Mouse (Mus musculus) kidney, adult 2 months (tissue): Measurements from ENCODE around the gene Sf3b1. TPM values are rescaled to one million over a fixed set of nuclear protein-coding genes. Genes with fewer than 3 reads are reported as not detected.
A peak's percentile ranks its signal among the peaks of the same experiment; 100 is the strongest.

ENCODE experiments used
- DNase-seq: peaks from one replicate; pipeline ENCODE4 v3.0.0; 2021
- H3K27ac ChIP-seq: fragments of 200-500 bp; 2 replicates; pipeline ENCODE4 v1.5.1; 2012; ENCODE audit warnings: low read depth, low read length, control low read depth, inconsistent platforms; ENCODE audit not compliant: insufficient read depth
- H3K27me3 ChIP-seq: fragments of 200-500 bp; replicated peaks from 2 replicates; pipeline ENCODE4 v1.6.1; 2012; ENCODE audit warnings: mild to moderate bottlenecking, moderate library complexity, low read length, inconsistent platforms; ENCODE audit not compliant: control insufficient read depth, insufficient read depth
- H3K36me3 ChIP-seq: fragments of 200-500 bp; 2 replicates; pipeline ENCODE4 v1.6.1; 2012; ENCODE audit warnings: mild to moderate bottlenecking, moderate library complexity, low read length, inconsistent platforms; ENCODE audit not compliant: control insufficient read depth, insufficient read depth
- H3K4me1 ChIP-seq: fragments of 200-500 bp; 2 replicates; pipeline ENCODE4 v1.6.1; 2011; ENCODE audit warnings: low read length; ENCODE audit not compliant: control insufficient read depth, insufficient read depth
- H3K4me3 ChIP-seq: fragments of 200-500 bp; 2 replicates; pipeline ENCODE4 v1.5.1; 2011; ENCODE audit warnings: mild to moderate bottlenecking, low read depth, low read length, control low read depth; ENCODE audit not compliant: insufficient read depth
- CTCF ChIP-seq: fragments of 200-500 bp; conservative IDR thresholded peaks from 2 replicates; pipeline ENCODE4 v1.5.1; 2011; ENCODE audit warnings: low read depth, mild to moderate bottlenecking, control low read depth, low read length, moderate library complexity, mixed read lengths; ENCODE audit not compliant: insufficient read depth, insufficient read length
- POLR2A ChIP-seq: fragments of 200-500 bp; IDR thresholded peaks from one replicate; pipeline ENCODE4 v1.6.1; 2011; ENCODE audit warnings: low read depth, low read length, control low read depth
- WGBS: fragments of 180-500 bp; shearing (Covaris S2); methylation state at CpG from one replicate; pipeline ENCODE4 v1.1.7; 2018; 5-methylcytosine and 5-hydroxymethylcytosine counted together
- polyA plus RNA-seq: library from polyadenylated mRNA; depleted of rRNA; stranded (reverse); fragments of >200 nt; gene quantifications from 2 replicates; pipeline ENCODE4 v1.2.3, GENCODE M21; 2012

Sf3b1 gene
- polyA plus RNA-seq, 1 experiment: 33.6 TPM

DNA sequence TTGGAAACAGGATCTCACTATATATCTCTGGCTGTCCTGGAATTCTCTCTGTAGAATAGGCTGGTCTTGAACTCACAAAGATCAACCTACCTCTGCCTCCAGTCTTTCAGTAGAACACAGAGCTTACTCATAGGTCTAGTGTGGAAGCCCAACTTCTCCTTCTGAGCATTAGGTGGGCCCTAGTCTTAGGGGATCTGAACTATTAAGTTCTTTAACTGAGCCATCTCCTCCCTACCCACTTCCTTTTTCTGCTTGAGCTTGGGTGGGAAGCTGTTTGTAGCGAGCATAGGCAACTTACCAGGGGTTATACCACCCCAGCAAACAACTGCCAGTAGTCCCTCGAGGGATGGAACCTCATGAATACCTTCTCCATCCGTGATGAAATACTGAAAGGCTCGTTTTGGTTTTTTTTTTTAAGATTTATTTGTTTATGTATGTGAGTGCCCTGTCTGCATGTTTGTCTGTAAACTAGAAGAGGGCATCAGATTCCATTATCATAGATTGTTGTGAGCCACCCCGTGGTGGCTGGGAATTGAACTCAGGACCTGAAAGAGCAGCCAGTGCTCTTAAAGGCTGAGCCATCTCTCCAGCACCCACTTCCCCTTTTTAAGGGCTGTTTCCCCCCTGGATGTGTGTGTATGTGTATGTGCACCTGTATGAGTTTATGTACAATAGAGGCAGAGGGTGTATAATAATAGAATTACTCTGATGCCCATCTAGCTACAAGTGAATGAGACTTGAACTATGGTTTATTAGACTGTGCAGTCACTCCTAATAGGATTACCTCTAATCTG is 28.2 kb upstream of the Sf3b1 start:
- no peaks in the 10 kb centered on the region; the same call in 1 of the 2 replicates for H3K36me3 ChIP-seq
- H3K27me3 ChIP-seq: no peaks in the 10 kb centered on the region
- no peak overlapping the region for H3K4me3 ChIP-seq
- H3K27ac ChIP-seq: no peak overlapping the region
- TF ChIP-seq POLR2A (no peak), CTCF (no peak)
- peaks cover 21% of the 10 kb centered on the region; the same call in 1 of the 2 replicates for H3K4me1 ChIP-seq
- no peak for DNase-seq
- 83% methylated on average over 5 of the region's 5 CpGs for WGBS

GRCm38 (mm10) chr1:55053596-55053995 is 26.3 kb upstream of the Sf3b1 start:
- Histone ChIP-seq H3K27ac (peak overlapping the region; percentile 96), H3K4me3 (peak overlapping the region; percentile 80), H3K36me3 (no peaks in the 10 kb centered on the region; the same call in 1 of the 2 replicates), H3K27me3 (no peaks in the 10 kb centered on the region), H3K4me1 (peaks cover 23% of the 10 kb centered on the region; the same call in 1 of the 2 replicates)
- 56% methylated on average over 4 of the region's 4 CpGs for WGBS
- no peak for DNase-seq
- TF ChIP-seq POLR2A: no peak
- TF ChIP-seq CTCF: no peak

- DNase-seq: peak; percentile 89
- 1% methylated on average over 42 of the region's 42 CpGs for WGBS
- no peaks in the 10 kb centered on the region; the same call in 1 of the 2 replicates for H3K36me3 ChIP-seq
- TF ChIP-seq POLR2A (no peak), CTCF (no peak)
- H3K4me1 ChIP-seq: peaks cover 23% of the 10 kb centered on the region; the same call in 1 of the 2 replicates
- H3K4me3 ChIP-seq: peak overlapping the region; percentile 80
- peak overlapping the region; percentile 96 for H3K27ac ChIP-seq
- H3K27me3 ChIP-seq: no peaks in the 10 kb centered on the region
Observed at GRCm38 (mm10) chr1:55053005-55053404, 25.7 kb upstream of the Sf3b1 start.

DNA sequence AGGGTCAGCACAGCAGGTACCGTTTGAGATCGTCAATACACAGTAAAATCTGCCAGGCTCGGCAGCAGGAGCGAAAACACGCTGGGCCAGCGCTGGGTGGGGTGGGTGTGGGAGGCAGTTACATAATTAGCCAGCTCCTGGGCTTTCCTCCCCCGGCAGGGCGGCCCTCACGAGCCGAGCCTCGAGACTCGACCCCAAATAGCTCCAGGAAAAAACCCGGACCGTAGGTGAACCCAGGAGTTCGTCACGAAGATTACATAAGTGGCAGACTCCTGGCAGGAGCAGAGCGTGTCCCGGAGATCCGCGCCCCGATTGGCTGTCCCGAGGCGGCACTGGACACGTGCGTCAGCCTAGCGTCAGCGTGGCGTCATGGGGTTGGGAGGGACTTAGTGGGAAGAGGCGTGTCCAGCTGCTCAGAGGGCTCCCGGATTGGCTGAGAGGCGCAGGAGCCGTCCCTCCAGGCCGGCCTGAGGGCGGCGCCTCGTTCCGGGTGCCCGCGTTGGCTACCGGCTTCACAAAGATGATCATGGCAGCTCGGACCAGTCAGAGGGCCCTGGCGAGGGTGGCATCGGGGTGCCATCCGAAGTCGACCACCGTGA is 25.2 kb upstream of the Sf3b1 start, which contains the start of gene Coq10b:
Gene Coq10b (plus strand): TSS at position 416 of the 599 bp plus-strand sequence.
- peak; percentile 99 for DNase-seq
- Histone ChIP-seq H3K4me1 (peaks cover 23% of the 10 kb centered on the region; the same call in 1 of the 2 replicates), H3K36me3 (no peaks in the 10 kb centered on the region; the same call in 1 of the 2 replicates), H3K27ac (peak within 1 kb of the TSS; percentile 100), H3K4me3 (peak within 1 kb of the TSS; percentile 80), H3K27me3 (no peaks in the 10 kb centered on the region)
- TF ChIP-seq CTCF (0 out of 2 replicates have a peak, but pooled peaks have one; percentile 10), POLR2A (peak; percentile 39)
- under 1% methylated on average over 46 of the region's 46 CpGs for WGBS

DNA sequence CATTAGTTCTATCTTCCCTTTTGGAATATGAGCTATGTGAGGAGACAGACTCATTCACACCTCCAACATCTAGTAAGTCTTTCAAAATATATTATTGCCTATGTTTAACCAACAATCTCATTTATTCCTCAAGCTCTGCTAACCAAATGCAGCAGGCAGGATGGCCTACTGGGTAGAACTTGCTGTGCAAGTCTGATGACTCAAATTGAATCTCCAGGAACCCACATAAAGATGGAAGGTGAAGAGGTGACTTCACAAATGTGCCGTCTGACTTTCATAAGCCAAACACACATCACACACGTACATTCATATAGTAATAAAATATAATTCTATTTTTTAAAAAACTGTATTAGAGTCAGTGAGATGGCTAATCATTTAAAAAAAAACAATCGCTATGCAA is 24.4 kb upstream of the Sf3b1 start:
- no peak overlapping the region for H3K4me3 ChIP-seq

DNA sequence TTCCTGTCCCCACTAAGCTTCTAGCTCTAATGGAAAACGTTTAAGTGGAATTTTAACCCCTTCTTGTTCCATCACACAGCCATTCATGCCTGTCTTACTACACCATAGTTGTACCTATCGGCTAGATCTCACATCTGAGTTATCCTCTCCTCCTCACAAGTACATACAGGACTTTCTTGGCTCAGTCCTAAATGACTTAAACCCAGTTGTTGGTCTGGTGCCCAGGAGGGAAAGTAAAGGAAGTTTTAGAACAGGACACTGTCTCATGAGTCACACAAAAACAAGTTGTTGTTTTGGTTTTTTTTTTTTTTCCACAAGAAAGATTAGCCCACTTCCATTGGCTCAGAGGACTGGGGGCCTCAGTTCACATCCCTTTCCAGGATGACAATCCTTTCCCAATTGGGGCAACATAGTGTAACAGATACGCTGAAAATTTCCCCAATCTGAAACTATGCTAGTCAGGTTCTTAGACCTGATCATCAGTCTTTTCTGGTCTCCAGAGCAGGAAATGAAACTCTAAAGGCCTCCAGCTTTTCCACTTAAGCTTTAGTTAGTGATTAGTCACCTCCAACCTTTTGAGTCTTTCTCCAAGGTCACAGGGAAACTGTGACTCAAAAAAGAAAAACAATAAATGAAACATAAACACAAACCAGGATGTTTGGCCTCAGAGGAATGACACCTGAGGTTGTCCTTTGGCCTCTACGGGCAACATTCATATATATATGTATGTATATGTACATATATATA is 21.7 kb upstream of the Sf3b1 start:
- H3K27ac ChIP-seq: peak overlapping the region; percentile 80; the same call in 1 of the 2 replicates
- TF ChIP-seq POLR2A (no peak), CTCF (no peak)
- WGBS: 59% methylated on average over 4 of the region's 4 CpGs
- no peak for DNase-seq
- H3K4me1 ChIP-seq: peaks cover 11% of the 10 kb centered on the region; the same call in 1 of the 2 replicates
- no peaks in the 10 kb centered on the region for H3K27me3 ChIP-seq
- H3K4me3 ChIP-seq: no peak overlapping the region
- H3K36me3 ChIP-seq: no peaks in the 10 kb centered on the region

More for the DNA sequence above, 24.4 kb upstream of the Sf3b1 start:
- WGBS: 79% methylated on average over 3 of the region's 3 CpGs
- Histone ChIP-seq H3K27ac (peak overlapping the region; percentile 100), H3K27me3 (no peaks in the 10 kb centered on the region), H3K4me1 (peaks cover 20% of the 10 kb centered on the region; the same call in 1 of the 2 replicates), H3K36me3 (no peaks in the 10 kb centered on the region; the same call in 1 of the 2 replicates)
- TF ChIP-seq CTCF (no peak), POLR2A (no peak)
- DNase-seq: no peak

GRCm38 (mm10) chr1:55043164-55043563 is 15.9 kb upstream of the Sf3b1 start:
- Histone ChIP-seq H3K27ac (no peak overlapping the region), H3K27me3 (no peaks in the 10 kb centered on the region), H3K36me3 (no peaks in the 10 kb centered on the region), H3K4me3 (no peak overlapping the region), H3K4me1 (no peaks in the 10 kb centered on the region)
- no peak for DNase-seq
- WGBS: 84% methylated on average over 3 of the region's 3 CpGs
- TF ChIP-seq POLR2A (no peak), CTCF (no peak)
